Mouse (Mus musculus) heart, embryonic 15.5 days (tissue): ENCODE results near the gene Emilin2. TPM values are rescaled to one million over a fixed set of nuclear protein-coding genes. Genes with fewer than 3 reads are reported as not detected.
"Not testable (repeated sequence)": the region's sequence is repeated elsewhere in the genome, so short reads cannot be mapped to it uniquely, and the experiment has no call there.

Experiments
- ATAC-seq: fragments of 200-750 bp; cut with Nextera tagmentation; replicated peaks from 2 replicates; pipeline ENCODE4 v1.8.0; 2017; ENCODE audit warnings: low read depth, moderate TSS enrichment; ENCODE audit not compliant: insufficient number of reproducible peaks, insufficient read depth, low FRiP score
- H3K27ac ChIP-seq: fragments of 300-500 bp; sonication (generic); 2 replicates; pipeline ENCODE4 v1.5.1; 2015; ENCODE audit warnings: mild to moderate bottlenecking, inconsistent platforms
- H3K27me3 ChIP-seq: fragments of 300-500 bp; sonication (generic); 2 replicates; pipeline ENCODE4 v1.6.1; 2015; ENCODE audit warnings: inconsistent platforms
- H3K36me3 ChIP-seq: fragments of 300-500 bp; sonication (generic); 2 replicates; pipeline ENCODE4 v1.6.1; 2015; ENCODE audit warnings: mild to moderate bottlenecking, inconsistent platforms
- H3K4me1 ChIP-seq: fragments of 300-500 bp; sonication (generic); replicated peaks from 2 replicates; pipeline ENCODE4 v1.6.1; 2015; ENCODE audit warnings: inconsistent platforms
- H3K4me2 ChIP-seq: fragments of 300-500 bp; sonication (generic); 2 replicates; pipeline ENCODE4 v1.6.1; 2015; ENCODE audit warnings: inconsistent platforms, mild to moderate bottlenecking, moderate library complexity
- H3K4me3 ChIP-seq: fragments of 300-500 bp; sonication (generic); 2 replicates; pipeline ENCODE4 v1.5.1; 2015; ENCODE audit warnings: mild to moderate bottlenecking, inconsistent platforms
- H3K9ac ChIP-seq: fragments of 300-500 bp; sonication (generic); 2 replicates; pipeline ENCODE4 v1.6.1; 2015; ENCODE audit warnings: mild to moderate bottlenecking, inconsistent platforms
- H3K9me3 ChIP-seq: fragments of 300-500 bp; sonication (generic); replicated peaks from 2 replicates; pipeline ENCODE4 v1.6.1; 2016; ENCODE audit warnings: inconsistent platforms
- WGBS: fragments of 180-500 bp; shearing (Covaris S2); methylation state at CpG from one replicate; pipeline ENCODE4 v1.1.7; 2015; ENCODE audit warnings: mixed read lengths; 5-methylcytosine and 5-hydroxymethylcytosine counted together
- polyA plus RNA-seq: library from polyadenylated mRNA; unstranded; fragments of >200 nt; fragmentation: Nextera tagmentation; extraction: Ambion mirVana; gene quantifications from 2 replicates; pipeline ENCODE4 v1.2.1, GENCODE M21; 2015

The Emilin2 gene
- 35.4 and 39.8 TPM in 2 replicates for polyA plus RNA-seq

DNA sequence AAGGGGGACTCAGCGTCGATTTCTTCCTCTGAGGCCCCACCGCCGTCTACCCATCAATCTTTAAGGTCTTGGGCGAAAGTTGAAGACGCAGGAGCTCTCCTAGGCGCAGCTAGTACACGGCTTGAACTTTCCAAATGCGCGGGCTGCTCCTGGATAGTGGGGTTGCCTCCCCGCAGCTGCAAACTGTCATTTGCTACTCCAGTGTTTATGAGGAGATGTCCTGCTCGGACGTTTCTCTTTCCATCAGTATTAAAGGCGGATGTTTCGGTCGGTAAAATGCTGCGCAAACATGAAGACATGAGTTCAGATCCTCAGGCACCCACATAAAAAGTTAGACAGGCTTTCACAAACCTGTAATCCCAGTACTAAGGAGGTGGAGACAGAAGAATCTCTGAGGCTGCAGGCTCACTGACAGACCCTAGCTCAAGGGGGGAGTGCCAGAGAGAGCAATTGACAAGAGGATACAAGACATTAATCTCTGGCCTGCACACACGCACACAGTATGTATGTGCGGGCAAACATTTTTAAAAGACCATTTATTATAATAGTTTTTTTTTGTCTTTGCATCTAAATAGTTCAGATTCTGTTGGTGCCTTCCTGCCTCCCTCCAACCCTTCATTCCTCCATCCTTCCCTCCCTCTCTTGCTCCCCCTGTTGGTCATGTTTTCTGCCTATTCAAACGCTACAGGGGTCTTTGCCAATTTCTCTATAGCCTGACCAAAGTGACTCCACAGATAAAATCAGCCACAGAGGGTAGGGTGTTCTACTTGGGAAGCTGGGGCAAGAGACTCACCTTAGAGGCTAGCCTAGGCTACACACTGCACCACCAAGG, at the start of gene Emilin2:
Gene Emilin2 (minus strand): TSS at position 639 of the 832 bp plus-strand sequence.
- H3K4me2 ChIP-seq, result peak within 1 kb of the TSS; percentile 99
- peaks cover 36% of the 10 kb centered on the region for H3K4me1 ChIP-seq
- no peaks in the 10 kb centered on the region for H3K9me3 ChIP-seq
- H3K27me3 ChIP-seq, result peaks cover 14% of the 10 kb centered on the region; the same call in 1 of the 2 replicates
- H3K4me3 ChIP-seq, result peak within 1 kb of the TSS; percentile 73
- peak within 1 kb of the TSS; percentile 77 for H3K9ac ChIP-seq
- H3K27ac ChIP-seq, result 0 out of 2 replicates have a peak within 1 kb of the TSS, but pooled peaks have one; percentile 8
- 8% methylated on average over 20 of the region's 20 CpGs for WGBS
- no peak for ATAC-seq
- H3K36me3 ChIP-seq, result no peaks in the 10 kb centered on the region

DNA sequence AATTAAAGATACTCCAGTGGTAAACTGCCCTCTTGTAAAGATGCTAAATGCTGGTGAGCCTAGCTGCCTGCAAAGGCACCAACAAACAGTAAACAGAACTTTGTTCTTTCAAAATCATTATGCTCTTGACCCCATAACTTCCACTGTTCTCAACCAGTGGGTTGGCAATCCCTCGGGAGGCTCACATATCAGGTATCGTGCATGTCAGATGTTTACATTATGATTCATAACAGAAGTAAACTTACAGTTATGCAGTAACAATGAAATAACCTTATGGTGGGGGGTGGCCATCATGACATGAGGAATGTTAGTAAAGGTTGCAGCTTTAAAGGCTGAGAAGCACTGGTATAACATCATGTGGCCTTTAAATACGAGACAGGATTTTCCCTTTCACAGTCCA, 43.7 kb upstream of the Emilin2 start:
- 80% methylated on average over 3 of the region's 3 CpGs for WGBS
- Histone ChIP-seq H3K4me3 (no peak overlapping the region), H3K27ac (no peak overlapping the region), H3K9me3 (no peaks in the 10 kb centered on the region), H3K36me3 (peaks cover 34% of the 10 kb centered on the region), H3K4me1 (no peaks in the 10 kb centered on the region), H3K4me2 (no peak overlapping the region), H3K9ac (no peak overlapping the region), H3K27me3 (no peaks in the 10 kb centered on the region)
- no peak for ATAC-seq

DNA sequence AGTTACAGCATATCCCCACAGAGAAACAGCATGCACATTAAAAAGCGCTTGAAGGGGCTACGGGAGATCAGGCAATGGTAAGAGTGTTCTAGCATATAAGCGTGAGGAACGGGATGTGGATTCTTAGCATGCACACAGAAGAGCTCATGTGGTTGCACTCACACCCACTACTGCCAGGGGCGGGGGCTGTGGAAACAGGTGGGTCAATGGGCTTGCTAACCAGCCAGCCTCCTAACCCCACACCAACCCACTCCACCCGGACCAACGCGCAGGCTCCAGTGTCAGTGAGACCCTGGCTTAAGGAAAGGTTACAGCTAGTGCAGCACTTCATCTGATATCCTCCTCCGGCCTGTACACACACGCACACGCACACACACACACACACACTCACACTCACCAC, 42.4 kb upstream of the Emilin2 start:
- Histone ChIP-seq H3K27ac (no peak overlapping the region), H3K4me3 (no peak overlapping the region), H3K9ac (no peak overlapping the region), H3K4me1 (no peaks in the 10 kb centered on the region), H3K4me2 (no peak overlapping the region), H3K36me3 (peaks cover 32% of the 10 kb centered on the region), H3K27me3 (no peaks in the 10 kb centered on the region), H3K9me3 (no peaks in the 10 kb centered on the region)
- no peak for ATAC-seq
- 94% methylated on average over 11 of the region's 11 CpGs for WGBS

DNA sequence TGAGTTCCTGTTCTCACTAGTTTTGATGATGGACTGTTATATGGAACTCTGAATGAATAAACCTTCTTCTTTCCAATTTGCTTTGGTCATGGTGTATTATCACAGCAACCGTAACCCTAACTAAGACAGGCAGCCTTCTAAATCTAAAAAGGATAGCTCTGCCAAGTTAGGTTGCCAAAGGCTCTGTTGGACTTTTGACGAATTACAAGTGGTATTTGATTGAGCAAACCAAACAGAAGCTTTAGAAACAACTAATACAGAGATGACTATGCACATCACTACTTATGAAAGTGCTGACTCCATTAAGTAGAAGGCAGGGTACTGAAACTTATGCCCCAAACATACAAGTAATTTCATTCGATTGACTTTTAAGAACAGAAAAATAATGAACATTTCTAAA, 36.4 kb upstream of the Emilin2 start:
- 94% methylated on average over 3 of the region's 3 CpGs for WGBS
- H3K4me1 ChIP-seq, result no peaks in the 10 kb centered on the region
- no peaks in the 10 kb centered on the region for H3K27me3 ChIP-seq
- no peak overlapping the region for H3K4me3 ChIP-seq
- no peak overlapping the region for H3K9ac ChIP-seq
- H3K9me3 ChIP-seq, result no peaks in the 10 kb centered on the region
- H3K36me3 ChIP-seq, result peaks cover 65% of the 10 kb centered on the region
- no peak overlapping the region for H3K27ac ChIP-seq
- no peak overlapping the region for H3K4me2 ChIP-seq
- no peak for ATAC-seq

DNA sequence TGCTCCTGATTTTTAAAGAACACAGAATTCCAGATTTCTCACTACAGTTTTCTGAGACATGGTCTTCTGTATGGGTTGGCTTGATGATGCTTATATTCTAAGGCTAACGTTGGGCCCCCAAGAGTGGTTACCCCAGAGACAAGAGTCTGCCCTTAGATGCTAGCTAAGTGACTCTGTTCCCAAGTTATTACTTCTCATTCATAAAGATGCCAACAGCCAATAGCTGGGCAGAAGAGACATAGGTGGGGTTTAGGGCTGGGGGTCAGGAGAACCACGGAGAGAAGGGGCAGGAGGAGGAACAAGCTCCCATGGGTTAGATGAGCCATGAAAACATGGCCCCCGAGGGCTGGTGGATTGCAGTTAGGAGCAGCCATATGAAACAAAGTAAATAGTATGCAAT, 30.2 kb upstream of the Emilin2 start:
- Histone ChIP-seq H3K27me3 (no peaks in the 10 kb centered on the region), H3K27ac (no peak overlapping the region), H3K4me3 (no peak overlapping the region), H3K9ac (no peak overlapping the region), H3K36me3 (peaks cover 27% of the 10 kb centered on the region), H3K4me2 (no peak overlapping the region), H3K4me1 (no peaks in the 10 kb centered on the region), H3K9me3 (no peaks in the 10 kb centered on the region)
- WGBS, result 85% methylated on average over 3 of the region's 3 CpGs
- ATAC-seq, result no peak

DNA sequence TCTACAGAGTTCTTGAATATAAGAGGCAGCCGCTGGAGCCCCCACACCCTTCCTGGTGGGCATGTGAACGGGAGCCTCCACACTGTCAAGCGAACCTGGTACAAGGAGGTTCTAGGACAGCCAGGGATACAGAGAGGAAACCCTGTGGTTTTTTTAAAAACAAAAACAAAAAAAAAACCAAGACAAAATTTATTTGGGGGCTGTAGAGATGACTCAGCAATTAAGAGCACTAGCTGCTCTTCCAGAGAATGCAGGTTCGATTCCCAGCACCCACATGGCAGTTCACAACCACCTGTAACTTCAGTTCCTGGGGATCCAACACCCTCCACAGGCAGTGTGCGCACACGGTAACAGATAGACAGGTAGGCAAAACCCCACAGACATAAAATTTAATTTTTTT, 26.8 kb upstream of the Emilin2 start:
- H3K36me3 ChIP-seq, result peaks cover under 1% of the 10 kb centered on the region; the same call in 1 of the 2 replicates
- no peak overlapping the region for H3K9ac ChIP-seq
- no peaks in the 10 kb centered on the region for H3K27me3 ChIP-seq
- H3K9me3 ChIP-seq, result no peaks in the 10 kb centered on the region
- no peak overlapping the region for H3K27ac ChIP-seq
- whole genome bisulfite sequencing, result 93% methylated on average over 6 of the region's 6 CpGs
- H3K4me3 ChIP-seq, result no peak overlapping the region
- no peaks in the 10 kb centered on the region for H3K4me1 ChIP-seq
- no peak overlapping the region for H3K4me2 ChIP-seq
- no peak for ATAC-seq

DNA sequence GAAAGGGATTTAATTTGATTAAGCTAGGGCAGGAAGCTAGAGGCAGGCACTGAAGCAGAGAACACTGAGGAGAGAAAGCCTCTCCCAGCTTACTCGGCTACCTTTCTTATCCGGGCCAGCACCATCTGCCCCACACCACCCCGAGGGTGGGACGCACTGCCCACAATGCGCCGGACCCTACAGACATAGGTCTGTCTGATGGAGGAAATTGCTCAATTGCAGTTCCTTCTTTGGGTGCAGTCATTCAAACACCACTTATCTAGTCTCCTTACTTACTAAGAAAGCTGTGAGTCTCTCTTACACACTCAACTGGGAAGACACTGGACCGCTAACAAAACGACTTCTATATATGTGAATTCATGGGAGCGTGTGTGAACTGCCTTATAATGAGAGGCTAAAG, 25.8 kb upstream of the Emilin2 start:
- ATAC-seq, result no peak
- 86% methylated on average over 9 of the region's 9 CpGs for WGBS
- Histone ChIP-seq H3K27me3 (no peaks in the 10 kb centered on the region), H3K9ac (no peak overlapping the region), H3K36me3 (no peaks in the 10 kb centered on the region), H3K4me3 (no peak overlapping the region), H3K4me2 (no peak overlapping the region), H3K4me1 (0 out of 2 replicates have a peak, but pooled peaks cover 1% of the 10 kb centered on the region), H3K9me3 (no peaks in the 10 kb centered on the region), H3K27ac (no peak overlapping the region)

DNA sequence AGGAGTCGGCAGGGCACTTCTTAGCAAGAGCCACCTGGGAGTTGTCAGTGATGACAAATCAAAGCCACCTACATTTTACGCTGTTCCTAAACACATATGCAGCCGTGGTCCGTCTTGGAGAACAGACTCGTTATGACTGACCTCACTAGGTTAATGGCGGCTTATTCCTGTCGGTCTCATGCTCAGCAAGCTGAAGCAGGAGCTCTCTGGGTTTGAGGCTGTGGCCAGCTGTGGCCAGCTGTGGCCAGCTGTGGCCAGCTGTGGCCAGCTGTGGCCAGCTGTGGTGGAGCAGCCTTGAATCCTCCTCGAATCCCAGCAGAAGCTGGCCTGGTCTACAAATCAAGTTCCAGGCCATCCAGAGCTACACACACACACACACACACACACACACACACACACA, 24.6 kb upstream of the Emilin2 start:
- no peak for ATAC-seq
- no peak overlapping the region for H3K4me3 ChIP-seq
- H3K36me3 ChIP-seq, result no peaks in the 10 kb centered on the region
- H3K9ac ChIP-seq, result no peak overlapping the region
- H3K27ac ChIP-seq, result no peak overlapping the region
- H3K4me2 ChIP-seq, result no peak overlapping the region
- H3K4me1 ChIP-seq, result 0 out of 2 replicates have a peak, but pooled peaks cover 7% of the 10 kb centered on the region
- WGBS, result 68% methylated on average over 8 of the region's 8 CpGs
- H3K9me3 ChIP-seq, result no peaks in the 10 kb centered on the region
- no peaks in the 10 kb centered on the region for H3K27me3 ChIP-seq

DNA sequence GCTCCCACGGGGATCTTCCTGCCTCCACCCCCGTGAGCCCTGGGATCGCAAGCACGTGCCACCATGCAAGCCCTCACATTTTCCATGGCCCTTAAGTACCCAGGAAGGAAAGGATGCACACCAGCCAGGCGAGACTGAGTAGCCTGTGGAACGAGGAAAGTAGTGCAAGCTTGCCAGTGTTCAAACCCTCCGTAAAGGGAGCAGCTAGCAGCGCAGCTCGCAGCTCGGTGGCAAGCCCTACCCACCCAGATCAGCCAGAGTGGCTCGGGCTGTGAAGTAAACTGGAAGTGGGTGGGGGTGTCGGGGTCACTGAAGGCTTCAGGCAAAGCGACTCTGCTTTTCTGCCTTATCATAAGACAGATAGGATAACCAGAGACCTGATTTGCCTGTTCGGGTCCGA, 20.5 kb upstream of the Emilin2 start:
- Histone ChIP-seq H3K4me2 (peak overlapping the region; percentile 39), H3K9ac (no peak overlapping the region), H3K27ac (no peak overlapping the region)

DNA sequence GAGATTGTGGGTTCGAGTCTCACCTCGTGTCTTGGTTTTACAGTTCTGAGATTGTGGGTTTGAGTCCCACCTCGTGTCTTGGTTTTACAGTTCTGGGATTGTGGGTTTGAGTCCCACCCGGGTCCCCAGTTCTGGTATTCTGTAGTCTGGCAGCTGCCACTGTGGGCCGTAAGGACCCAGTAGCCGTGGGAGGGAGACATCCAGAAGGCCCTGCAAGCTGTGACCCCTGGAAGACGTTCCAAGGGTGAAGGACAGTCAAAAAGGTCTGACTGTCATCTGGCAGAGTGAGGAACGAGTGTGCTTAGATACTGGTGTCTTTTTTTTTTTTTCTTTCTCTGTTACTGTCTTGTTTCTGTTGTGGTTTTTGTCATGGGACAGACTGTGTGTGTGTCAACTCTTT, 9.0 kb upstream of the Emilin2 start:
- H3K27ac ChIP-seq, H3K4me1 ChIP-seq, ATAC-seq, H3K4me3 ChIP-seq, H3K4me2 ChIP-seq, H3K36me3 ChIP-seq, H3K9ac ChIP-seq, H3K27me3 ChIP-seq, H3K9me3 ChIP-seq: not testable (repeated sequence)
- 78% methylated on average over 8 of the region's 8 CpGs for WGBS

More for the DNA sequence above, 20.5 kb upstream of the Emilin2 start:
- H3K9me3 ChIP-seq, result no peaks in the 10 kb centered on the region
- 22% methylated on average over 15 of the region's 15 CpGs for WGBS
- peak overlapping the region; percentile 10; the same call in 1 of the 2 replicates for H3K4me3 ChIP-seq
- peak; percentile 53; the same call in 1 of the 2 replicates for ATAC-seq
- no peaks in the 10 kb centered on the region for H3K27me3 ChIP-seq
- H3K4me1 ChIP-seq, result 0 out of 2 replicates have a peak, but pooled peaks cover 7% of the 10 kb centered on the region
- no peaks in the 10 kb centered on the region for H3K36me3 ChIP-seq

DNA sequence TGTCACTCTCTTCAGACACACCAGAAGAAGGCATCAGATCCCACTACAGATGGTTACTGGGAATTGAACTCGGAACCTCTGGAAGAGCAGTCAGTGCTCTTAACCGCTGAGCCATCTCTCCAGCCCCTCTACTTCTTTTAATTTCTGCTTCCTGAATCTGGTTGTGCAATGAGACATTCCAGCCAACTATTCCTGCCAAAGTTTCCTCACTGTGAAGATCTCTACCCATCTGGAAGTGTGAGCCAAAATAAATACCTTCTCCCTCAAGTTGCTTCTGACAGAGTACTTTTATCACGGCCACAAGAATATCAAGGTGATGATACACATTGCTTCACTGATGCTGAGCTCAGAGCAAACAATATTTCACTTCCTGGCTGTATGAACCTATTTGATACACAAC, 7.6 kb upstream of the Emilin2 start:
- no peaks in the 10 kb centered on the region for H3K9me3 ChIP-seq
- H3K4me2 ChIP-seq, result no peak overlapping the region
- H3K4me1 ChIP-seq, result no peaks in the 10 kb centered on the region
- no peak overlapping the region for H3K9ac ChIP-seq
- no peaks in the 10 kb centered on the region for H3K36me3 ChIP-seq
- H3K27ac ChIP-seq, result no peak overlapping the region
- no peak overlapping the region for H3K4me3 ChIP-seq
- no peak for ATAC-seq
- H3K27me3 ChIP-seq, result no peaks in the 10 kb centered on the region
- WGBS, result 73% methylated on average over 3 of the region's 3 CpGs

DNA sequence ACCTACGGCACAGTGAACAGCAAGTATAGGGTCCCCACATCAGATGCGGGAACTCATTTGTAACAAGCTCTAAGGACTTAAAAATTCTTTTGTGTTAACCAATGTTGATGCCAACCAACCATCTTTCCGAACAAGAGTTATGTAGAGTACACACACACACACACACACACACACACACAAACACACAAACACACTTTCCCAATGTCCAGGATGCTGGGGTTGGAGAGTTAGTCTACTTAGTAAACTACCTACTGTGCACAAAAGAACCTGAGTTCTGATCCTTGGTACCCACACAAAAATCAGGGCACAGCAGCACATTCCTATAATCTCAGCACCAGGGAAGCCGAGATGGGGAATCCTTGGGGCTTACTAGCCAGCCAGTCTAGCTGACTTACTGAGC, 5.8 kb upstream of the Emilin2 start:
- 90% methylated on average over 4 of the region's 4 CpGs for WGBS
- H3K27ac ChIP-seq, result no peak overlapping the region
- 0 out of 2 replicates have a peak, but pooled peaks cover 2% of the 10 kb centered on the region for H3K27me3 ChIP-seq
- no peak for ATAC-seq
- no peaks in the 10 kb centered on the region for H3K36me3 ChIP-seq
- no peak overlapping the region for H3K4me3 ChIP-seq
- H3K4me2 ChIP-seq, result no peak overlapping the region
- H3K9me3 ChIP-seq, result no peaks in the 10 kb centered on the region
- no peaks in the 10 kb centered on the region for H3K4me1 ChIP-seq
- H3K9ac ChIP-seq, result no peak overlapping the region
